Mouse (Mus musculus) liver, embryonic 15.5 days (tissue): ENCODE data around the gene 1110051M20Rik. TPM values are rescaled to one million over a fixed set of nuclear protein-coding genes. Genes with fewer than 3 reads are reported as not detected.

Source experiments
- ATAC-seq: fragments of 200-750 bp; cut with Nextera tagmentation; 2 replicates; pipeline ENCODE4 v1.8.0; 2017; ENCODE audit warnings: moderate number of reproducible peaks, mild to moderate bottlenecking, moderate library complexity; ENCODE audit not compliant: insufficient read depth
- H3K27ac ChIP-seq: fragments of 300-500 bp; sonication (generic); replicated peaks from 2 replicates; pipeline ENCODE4 v1.5.1; 2015; ENCODE audit warnings: mild to moderate bottlenecking, inconsistent platforms
- H3K27me3 ChIP-seq: fragments of 300-500 bp; sonication (generic); 2 replicates; pipeline ENCODE4 v1.6.1; 2015; ENCODE audit warnings: mild to moderate bottlenecking, inconsistent platforms
- H3K36me3 ChIP-seq: fragments of 300-500 bp; sonication (generic); replicated peaks from 2 replicates; pipeline ENCODE4 v1.6.1; 2015; ENCODE audit warnings: moderate library complexity, mild to moderate bottlenecking, inconsistent platforms
- H3K4me1 ChIP-seq: fragments of 300-500 bp; sonication (generic); replicated peaks from 2 replicates; pipeline ENCODE4 v1.6.1; 2015; ENCODE audit warnings: inconsistent platforms
- H3K4me2 ChIP-seq: fragments of 300-500 bp; sonication (generic); 2 replicates; pipeline ENCODE4 v1.6.1; 2015; ENCODE audit warnings: moderate library complexity, mild to moderate bottlenecking, inconsistent platforms
- H3K4me3 ChIP-seq: fragments of 300-500 bp; sonication (generic); replicated peaks from 2 replicates; pipeline ENCODE4 v1.5.1; 2015; ENCODE audit warnings: mild to moderate bottlenecking, inconsistent platforms
- H3K9ac ChIP-seq: fragments of 300-500 bp; sonication (generic); 2 replicates; pipeline ENCODE4 v1.6.1; 2015; ENCODE audit warnings: moderate library complexity, mild to moderate bottlenecking, inconsistent platforms
- H3K9me3 ChIP-seq: fragments of 300-500 bp; sonication (generic); replicated peaks from 2 replicates; pipeline ENCODE4 v1.6.1; 2016; ENCODE audit warnings: inconsistent platforms
- WGBS: fragments of 180-500 bp; shearing (Covaris S2); methylation state at CpG from one replicate; pipeline ENCODE4 v1.1.7; 2015; ENCODE audit warnings: mixed read lengths; ENCODE audit not compliant: insufficient replicate concordance; 5-methylcytosine and 5-hydroxymethylcytosine counted together
- polyA plus RNA-seq: library from polyadenylated mRNA; unstranded; fragments of >200 nt; fragmentation: Nextera tagmentation; extraction: Ambion mirVana; gene quantifications from 2 replicates; pipeline ENCODE4 v1.2.1, GENCODE M21; 2015

1110051M20Rik gene
- polyA plus RNA-seq, 1 experiment from 2014 or later: 5.8 TPM

- ATAC-seq: peak; percentile 51
- H3K4me3 ChIP-seq: peak overlapping the region; percentile 59
- no peaks in the 10 kb centered on the region for H3K9me3 ChIP-seq
- H3K27me3 ChIP-seq: peaks cover 81% of the 10 kb centered on the region
- 5% methylated on average over 22 of the region's 22 CpGs for WGBS
- peak overlapping the region; percentile 39; the same call in 1 of the 2 replicates for H3K9ac ChIP-seq
- H3K4me2 ChIP-seq: peak overlapping the region; percentile 65
- no peaks in the 10 kb centered on the region for H3K36me3 ChIP-seq
- peak overlapping the region; percentile 51 for H3K27ac ChIP-seq
- peaks cover 19% of the 10 kb centered on the region for H3K4me1 ChIP-seq
Observed at GRCm38 (mm10) chr2:91257126-91257980, 187.2 kb downstream of the 1110051M20Rik start.

GRCm38 (mm10) chr2:91256256-91257125, 188.0 kb downstream of the 1110051M20Rik start:
- Histone ChIP-seq H3K27me3 (peaks cover 89% of the 10 kb centered on the region), H3K27ac (peak overlapping the region; percentile 51; the same call in 1 of the 2 replicates), H3K36me3 (no peaks in the 10 kb centered on the region), H3K4me1 (peaks cover 19% of the 10 kb centered on the region), H3K9me3 (no peaks in the 10 kb centered on the region), H3K9ac (peak overlapping the region; percentile 39; the same call in 1 of the 2 replicates), H3K4me2 (peak overlapping the region; percentile 65), H3K4me3 (peak overlapping the region; percentile 59)
- under 1% methylated on average over 52 of the region's 52 CpGs for WGBS
- ATAC-seq: peak; percentile 61

GRCm38 (mm10) chr2:91255661-91256150, 188.8 kb downstream of the 1110051M20Rik start, which contains the start of gene Pacsin3:
Gene Pacsin3, plus strand, starts transcription at chr2:91255954.
- Histone ChIP-seq H3K9me3 (no peaks in the 10 kb centered on the region), H3K9ac (peak within 1 kb of the TSS; percentile 39; the same call in 1 of the 2 replicates), H3K4me1 (peaks cover 19% of the 10 kb centered on the region), H3K4me2 (peak within 1 kb of the TSS; percentile 65), H3K27me3 (peaks cover 95% of the 10 kb centered on the region), H3K4me3 (peak within 1 kb of the TSS; percentile 59), H3K27ac (peak within 1 kb of the TSS; percentile 51; the same call in 1 of the 2 replicates), H3K36me3 (no peaks in the 10 kb centered on the region)
- 1% methylated on average over 27 of the region's 27 CpGs for WGBS
- no peak for ATAC-seq

- Histone ChIP-seq H3K27me3 (peaks cover 91% of the 10 kb centered on the region), H3K27ac (no peak overlapping the region), H3K4me1 (peaks cover 19% of the 10 kb centered on the region), H3K4me3 (no peak overlapping the region), H3K9ac (no peak overlapping the region), H3K9me3 (no peaks in the 10 kb centered on the region), H3K4me2 (no peak overlapping the region), H3K36me3 (no peaks in the 10 kb centered on the region)
- 36% methylated on average over 8 of the region's 8 CpGs for WGBS
- ATAC-seq: no peak
Observed at GRCm38 (mm10) chr2:91254725-91255380, 189.7 kb downstream of the 1110051M20Rik start.

GRCm38 (mm10) chr2:91252512-91252911, 192.0 kb downstream of the 1110051M20Rik start:
- ATAC-seq: no peak
- Histone ChIP-seq H3K27ac (no peak overlapping the region), H3K27me3 (peaks cover 68% of the 10 kb centered on the region), H3K4me2 (no peak overlapping the region), H3K9me3 (no peaks in the 10 kb centered on the region), H3K4me1 (peaks cover 19% of the 10 kb centered on the region), H3K36me3 (no peaks in the 10 kb centered on the region), H3K9ac (no peak overlapping the region), H3K4me3 (no peak overlapping the region)
- WGBS: 46% methylated on average over 4 of the region's 4 CpGs

GRCm38 (mm10) chr2:91252001-91252400, 192.5 kb downstream of the 1110051M20Rik start:
- Histone ChIP-seq H3K4me1 (peaks cover 17% of the 10 kb centered on the region), H3K27me3 (peaks cover 62% of the 10 kb centered on the region), H3K27ac (no peak overlapping the region), H3K36me3 (no peaks in the 10 kb centered on the region), H3K4me3 (no peak overlapping the region), H3K9ac (no peak overlapping the region), H3K4me2 (no peak overlapping the region), H3K9me3 (no peaks in the 10 kb centered on the region)
- WGBS: 62% methylated on average over 4 of the region's 4 CpGs
- no peak for ATAC-seq

- ATAC-seq: no peak
- H3K27ac ChIP-seq: no peak overlapping the region
- peaks cover 26% of the 10 kb centered on the region for H3K27me3 ChIP-seq
- no peak overlapping the region for H3K4me2 ChIP-seq
- H3K4me1 ChIP-seq: peaks cover 24% of the 10 kb centered on the region
- no peak overlapping the region for H3K4me3 ChIP-seq
- H3K36me3 ChIP-seq: no peaks in the 10 kb centered on the region
- WGBS: 77% methylated on average over 4 of the region's 4 CpGs
- H3K9me3 ChIP-seq: no peaks in the 10 kb centered on the region
- H3K9ac ChIP-seq: no peak overlapping the region
Observed at GRCm38 (mm10) chr2:91248366-91248765, 196.1 kb downstream of the 1110051M20Rik start.

GRCm38 (mm10) chr2:91244557-91245228, 199.8 kb downstream of the 1110051M20Rik start:
- no peaks in the 10 kb centered on the region for H3K36me3 ChIP-seq
- H3K27me3 ChIP-seq: no peaks in the 10 kb centered on the region
- H3K27ac ChIP-seq: peak overlapping the region; percentile 52; the same call in 1 of the 2 replicates
- WGBS: 28% methylated on average over 5 of the region's 5 CpGs
- no peak overlapping the region for H3K9ac ChIP-seq
- H3K4me2 ChIP-seq: no peak overlapping the region
- no peak overlapping the region for H3K4me3 ChIP-seq
- ATAC-seq: peak; percentile 85
- H3K4me1 ChIP-seq: peaks cover 38% of the 10 kb centered on the region
- no peaks in the 10 kb centered on the region for H3K9me3 ChIP-seq

- WGBS: 74% methylated on average over 3 of the region's 3 CpGs
- Histone ChIP-seq H3K27ac (no peak overlapping the region), H3K4me2 (no peak overlapping the region), H3K9me3 (no peaks in the 10 kb centered on the region), H3K36me3 (no peaks in the 10 kb centered on the region), H3K27me3 (no peaks in the 10 kb centered on the region), H3K4me3 (no peak overlapping the region), H3K9ac (no peak overlapping the region), H3K4me1 (peaks cover 38% of the 10 kb centered on the region)
- ATAC-seq: no peak
Observed at GRCm38 (mm10) chr2:91243416-91243815, 201.1 kb downstream of the 1110051M20Rik start.

GRCm38 (mm10) chr2:91242547-91242946, 202.0 kb downstream of the 1110051M20Rik start:
- WGBS: 28% methylated on average over 5 of the region's 5 CpGs
- H3K9me3 ChIP-seq: no peaks in the 10 kb centered on the region
- H3K4me1 ChIP-seq: peaks cover 43% of the 10 kb centered on the region
- no peak overlapping the region for H3K4me3 ChIP-seq
- no peaks in the 10 kb centered on the region for H3K36me3 ChIP-seq
- no peak overlapping the region for H3K9ac ChIP-seq
- no peak overlapping the region for H3K4me2 ChIP-seq
- H3K27ac ChIP-seq: peak overlapping the region; percentile 30; the same call in 1 of the 2 replicates
- no peaks in the 10 kb centered on the region for H3K27me3 ChIP-seq
- ATAC-seq: peak; percentile 37; the same call in 1 of the 2 replicates
